Mouse (Mus musculus): ENCODE measurements around the gene Lrrc23. TPM values are rescaled to one million over a fixed set of nuclear protein-coding genes. Genes with fewer than 3 reads are reported as not detected.
A peak's percentile ranks its signal among the peaks of the same experiment; 100 is the strongest.

Gene Lrrc23
- polyA plus RNA-seq (2014; fragmentation: Nextera tagmentation; extraction: Ambion mirVana): 1.1 and 1.8 TPM in 2 replicates

DNA sequence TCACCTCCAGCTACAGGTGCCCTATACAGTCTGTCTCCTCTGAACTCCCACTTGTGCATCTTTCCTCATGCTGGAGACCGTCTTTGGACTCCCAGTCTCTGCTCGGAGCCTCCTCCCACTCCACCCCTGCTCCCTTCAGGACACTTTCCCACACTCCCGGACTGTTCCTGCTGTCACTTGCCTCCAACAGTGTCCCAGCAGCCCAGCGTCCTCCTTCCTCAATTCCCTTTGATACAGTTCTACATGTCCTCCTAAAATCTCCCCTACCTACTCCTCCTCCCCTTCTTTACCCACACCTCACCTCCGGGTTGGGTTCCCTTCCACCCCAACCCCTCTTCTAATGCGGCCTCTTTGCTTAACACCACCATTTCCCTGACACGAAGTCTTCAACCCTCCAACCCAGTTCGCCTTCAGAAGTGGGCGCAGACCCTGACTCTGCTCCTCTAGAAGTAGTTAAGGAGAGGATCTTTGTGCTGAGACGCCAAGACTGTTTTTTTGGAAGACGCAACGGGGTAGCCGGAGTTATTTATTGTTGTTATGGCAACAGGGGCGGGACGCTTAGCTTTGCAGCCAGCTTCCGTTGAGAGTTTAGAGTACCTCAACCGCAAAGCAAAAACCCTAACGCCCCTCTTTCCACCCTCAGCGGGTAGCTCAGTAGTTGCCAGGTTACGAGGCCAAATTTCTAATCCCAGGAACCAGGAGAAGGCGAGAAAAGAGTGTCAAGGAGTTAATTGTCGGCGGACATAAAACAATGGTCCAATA, at the start of gene Lrrc23:
Gene Lrrc23, minus strand, starts transcription at position 506 of the 762 bp plus-strand sequence.
- Histone ChIP-seq H3K27me3 (ENCODE audit: control insufficient read depth, insufficient read depth, low read length) (no peaks in the 10 kb centered on the region), H3K27ac (ENCODE audit: low read depth, low read length) (no peak within 1 kb of the TSS), H3K9ac (ENCODE audit: low read length) (peak within 1 kb of the TSS; percentile 35), H3K36me3 (ENCODE audit: control insufficient read depth, insufficient read depth, low read length) (no peaks in the 10 kb centered on the region), H3K9me3 (ENCODE audit: control insufficient read depth, low read length) (no peaks in the 10 kb centered on the region), H3K4me3 (ENCODE audit: low read depth, low read length) (peak within 1 kb of the TSS; percentile 27), H3K4me1 (ENCODE audit: control insufficient read depth, insufficient read depth, low read length) (peaks cover 9% of the 10 kb centered on the region; the same call in 1 of the 2 replicates), H3K4me2 (peak within 1 kb of the TSS; percentile 51)
- WGBS: 3% methylated on average over 23 of the region's 23 CpGs
- ATAC-seq (ENCODE audit: low FRiP score) (peak; percentile 65), DNase-seq (ENCODE audit: low spot score, missing footprints) (peak; percentile 97)

DNA sequence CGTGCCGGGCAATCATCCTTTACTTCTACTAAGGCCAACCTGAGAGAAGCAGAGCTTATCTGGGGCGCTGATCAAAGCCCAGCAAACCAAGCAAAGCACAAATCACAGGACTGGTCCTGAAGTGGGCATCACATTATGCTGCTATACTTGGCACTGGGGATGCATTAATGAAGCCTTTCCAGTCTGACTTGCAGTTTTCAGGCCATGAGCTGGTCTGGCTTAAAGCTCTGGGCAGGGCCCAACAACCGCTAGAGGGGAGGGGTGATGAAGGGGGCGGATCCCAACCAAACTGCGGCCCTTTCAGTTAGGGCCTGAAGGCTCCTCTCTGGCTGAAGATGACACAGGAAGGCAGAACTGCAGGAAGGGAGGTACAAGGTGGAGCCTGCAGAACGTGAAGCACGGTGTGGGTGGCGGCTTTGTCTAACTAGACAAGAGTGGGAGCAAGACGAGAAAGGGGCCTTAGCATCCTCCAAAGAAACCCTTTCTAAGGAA, 48.6 kb upstream of the Lrrc23 start:
- H3K4me3 ChIP-seq (ENCODE audit: low read depth, low read length): peak overlapping the region; percentile 74
- no peaks in the 10 kb centered on the region for H3K27me3 ChIP-seq (ENCODE audit: control insufficient read depth, insufficient read depth, low read length)
- H3K4me1 ChIP-seq (ENCODE audit: control insufficient read depth, insufficient read depth, low read length): peaks cover 22% of the 10 kb centered on the region
- H3K27ac ChIP-seq (ENCODE audit: low read depth, low read length): peak overlapping the region; percentile 52; the same call in 1 of the 2 replicates
- H3K4me2 ChIP-seq: peak overlapping the region; percentile 95
- ATAC-seq (ENCODE audit: low FRiP score): no peak
- H3K9ac ChIP-seq (ENCODE audit: low read length): peak overlapping the region; percentile 71
- WGBS: 27% methylated on average over 10 of the region's 10 CpGs
- peak; percentile 88 for DNase-seq (ENCODE audit: low spot score, missing footprints)
- no peaks in the 10 kb centered on the region for H3K9me3 ChIP-seq (ENCODE audit: control insufficient read depth, low read length)
- H3K36me3 ChIP-seq (ENCODE audit: control insufficient read depth, insufficient read depth, low read length): peaks cover 26% of the 10 kb centered on the region

DNA sequence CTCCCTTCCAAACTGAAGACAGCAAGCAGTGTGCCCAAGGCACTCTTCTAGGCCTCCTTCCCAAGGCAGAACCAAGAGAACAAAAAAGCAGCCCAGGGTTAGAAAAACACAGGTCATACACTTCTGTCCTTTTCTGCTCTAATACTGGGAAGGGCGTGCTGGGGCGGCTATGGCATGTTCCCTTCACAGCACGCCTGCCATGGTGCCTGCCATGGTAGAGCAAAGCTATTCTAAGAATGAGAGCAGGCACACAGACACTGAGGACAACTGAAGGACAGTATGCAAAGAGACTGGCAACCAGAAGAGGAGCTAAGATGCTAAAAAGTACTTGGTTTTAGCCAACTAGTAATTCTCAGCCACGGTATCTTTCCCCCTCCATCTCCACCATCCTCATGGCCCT, 42.5 kb upstream of the Lrrc23 start:
- Histone ChIP-seq H3K27me3 (ENCODE audit: control insufficient read depth, insufficient read depth, low read length) (no peaks in the 10 kb centered on the region), H3K4me1 (ENCODE audit: control insufficient read depth, insufficient read depth, low read length) (no peaks in the 10 kb centered on the region), H3K4me2 (no peak overlapping the region), H3K9me3 (ENCODE audit: control insufficient read depth, low read length) (no peaks in the 10 kb centered on the region), H3K36me3 (ENCODE audit: control insufficient read depth, insufficient read depth, low read length) (peaks cover 50% of the 10 kb centered on the region), H3K9ac (ENCODE audit: low read length) (no peak overlapping the region), H3K4me3 (ENCODE audit: low read depth, low read length) (no peak overlapping the region), H3K27ac (ENCODE audit: low read depth, low read length) (no peak overlapping the region)
- no peak for ATAC-seq (ENCODE audit: low FRiP score)
- 93% methylated on average over 4 of the region's 4 CpGs for WGBS
- DNase-seq (ENCODE audit: low spot score, missing footprints): peak; percentile 31

DNA sequence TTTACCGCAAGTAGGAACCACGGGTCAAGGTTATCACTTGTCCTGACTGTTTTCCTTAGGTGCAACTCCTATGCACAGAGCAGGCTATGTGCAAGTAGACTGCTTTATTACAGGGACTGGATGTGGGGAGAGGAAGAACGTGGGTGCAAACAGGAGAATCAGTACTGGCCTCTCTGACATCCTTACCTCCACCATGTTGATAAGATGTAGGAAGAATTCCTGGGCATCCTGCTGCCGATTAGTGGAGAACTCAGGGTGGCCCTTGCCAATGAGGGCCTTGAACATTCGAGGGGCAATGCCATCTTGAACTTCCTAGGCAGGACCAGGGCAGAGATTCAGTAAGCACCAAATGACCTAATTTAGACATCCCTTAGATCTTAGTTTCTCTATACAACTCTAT, 41.4 kb upstream of the Lrrc23 start:
- ATAC-seq (ENCODE audit: low FRiP score): no peak
- H3K27ac ChIP-seq (ENCODE audit: low read depth, low read length): no peak overlapping the region
- no peak overlapping the region for H3K9ac ChIP-seq (ENCODE audit: low read length)
- no peaks in the 10 kb centered on the region for H3K4me1 ChIP-seq (ENCODE audit: control insufficient read depth, insufficient read depth, low read length)
- no peaks in the 10 kb centered on the region for H3K27me3 ChIP-seq (ENCODE audit: control insufficient read depth, insufficient read depth, low read length)
- 92% methylated on average over 5 of the region's 5 CpGs for WGBS
- H3K9me3 ChIP-seq (ENCODE audit: control insufficient read depth, low read length): no peaks in the 10 kb centered on the region
- no peak overlapping the region for H3K4me3 ChIP-seq (ENCODE audit: low read depth, low read length)
- H3K36me3 ChIP-seq (ENCODE audit: control insufficient read depth, insufficient read depth, low read length): peaks cover 53% of the 10 kb centered on the region
- no peak overlapping the region for H3K4me2 ChIP-seq
- peak; percentile 71 for DNase-seq (ENCODE audit: low spot score, missing footprints)

DNA sequence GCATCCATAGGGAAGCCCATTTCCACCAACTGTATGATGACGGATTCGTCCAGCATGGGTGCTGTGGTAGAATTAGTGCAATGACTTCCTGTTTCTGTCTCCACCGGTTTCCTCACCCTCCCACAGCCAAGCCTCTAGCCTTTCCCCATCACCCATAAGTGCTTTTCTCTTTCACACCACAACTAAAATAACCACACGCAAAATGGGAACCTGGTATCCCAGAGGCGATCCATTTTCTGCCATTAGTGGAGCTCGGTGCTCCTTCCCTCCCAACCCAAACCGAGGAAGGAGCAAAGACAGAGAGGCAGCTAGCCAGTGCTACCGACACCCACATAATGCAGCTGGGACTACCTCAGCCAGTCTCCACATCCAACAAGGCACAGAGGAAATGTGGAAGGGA, 38.4 kb upstream of the Lrrc23 start:
- H3K4me3 ChIP-seq (ENCODE audit: low read depth, low read length): no peak overlapping the region
- no peaks in the 10 kb centered on the region for H3K27me3 ChIP-seq (ENCODE audit: control insufficient read depth, insufficient read depth, low read length)
- peaks cover 5% of the 10 kb centered on the region for H3K4me1 ChIP-seq (ENCODE audit: control insufficient read depth, insufficient read depth, low read length)
- H3K9ac ChIP-seq (ENCODE audit: low read length): no peak overlapping the region
- ATAC-seq (ENCODE audit: low FRiP score): no peak
- H3K4me2 ChIP-seq: no peak overlapping the region
- H3K36me3 ChIP-seq (ENCODE audit: control insufficient read depth, insufficient read depth, low read length): peaks cover 39% of the 10 kb centered on the region
- H3K27ac ChIP-seq (ENCODE audit: low read depth, low read length): no peak overlapping the region
- no peaks in the 10 kb centered on the region for H3K9me3 ChIP-seq (ENCODE audit: control insufficient read depth, low read length)
- 94% methylated on average over 8 of the region's 8 CpGs for WGBS
- peak; percentile 56 for DNase-seq (ENCODE audit: low spot score, missing footprints)

DNA sequence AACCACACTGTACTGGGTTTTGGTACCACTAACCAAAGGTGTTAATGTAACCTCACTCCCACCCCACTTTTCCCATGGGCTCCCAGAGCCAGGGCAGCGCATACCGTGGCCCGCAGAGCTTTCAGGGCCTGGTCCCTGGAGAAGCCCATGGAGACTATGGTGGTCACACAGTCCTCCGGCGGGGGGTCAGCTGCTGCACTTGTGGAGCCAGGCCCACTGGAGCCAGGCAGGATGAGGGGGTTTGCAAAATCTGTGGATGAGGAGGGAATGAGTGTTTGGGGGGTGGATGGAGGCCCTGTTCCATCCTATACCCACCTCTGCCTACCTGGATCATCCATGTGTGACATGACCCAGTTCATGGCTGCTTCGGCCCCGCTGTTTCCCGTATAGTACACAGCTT, 38.0 kb upstream of the Lrrc23 start:
- Histone ChIP-seq H3K4me3 (ENCODE audit: low read depth, low read length) (no peak overlapping the region), H3K27ac (ENCODE audit: low read depth, low read length) (no peak overlapping the region), H3K27me3 (ENCODE audit: control insufficient read depth, insufficient read depth, low read length) (no peaks in the 10 kb centered on the region), H3K36me3 (ENCODE audit: control insufficient read depth, insufficient read depth, low read length) (peaks cover 39% of the 10 kb centered on the region), H3K9me3 (ENCODE audit: control insufficient read depth, low read length) (no peaks in the 10 kb centered on the region), H3K9ac (ENCODE audit: low read length) (no peak overlapping the region), H3K4me2 (no peak overlapping the region), H3K4me1 (ENCODE audit: control insufficient read depth, insufficient read depth, low read length) (peaks cover 9% of the 10 kb centered on the region)
- 95% methylated on average over 8 of the region's 8 CpGs for WGBS
- peak; percentile 77 for DNase-seq (ENCODE audit: low spot score, missing footprints)
- no peak for ATAC-seq (ENCODE audit: low FRiP score)

DNA sequence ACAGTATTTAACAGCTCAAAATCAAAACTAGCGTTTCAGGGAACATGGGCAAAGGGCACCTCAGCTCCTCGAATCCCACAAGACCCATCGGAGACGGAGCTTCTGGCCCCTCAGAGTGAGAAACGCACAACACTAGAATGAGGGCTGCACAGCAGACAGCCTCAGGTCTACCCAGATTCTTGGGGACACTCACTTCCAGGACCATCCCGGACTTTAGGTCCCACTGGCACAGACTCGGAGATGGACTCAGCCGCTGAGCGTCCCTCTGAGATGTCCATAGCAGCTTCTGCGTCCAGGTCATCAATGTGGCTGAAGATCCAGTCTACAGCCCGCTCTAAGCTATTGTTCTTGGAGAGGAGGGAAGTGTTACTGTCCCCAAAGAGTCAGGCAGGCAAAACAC, 37.6 kb upstream of the Lrrc23 start:
- Histone ChIP-seq H3K4me1 (ENCODE audit: control insufficient read depth, insufficient read depth, low read length) (peaks cover 13% of the 10 kb centered on the region), H3K9me3 (ENCODE audit: control insufficient read depth, low read length) (no peaks in the 10 kb centered on the region), H3K27me3 (ENCODE audit: control insufficient read depth, insufficient read depth, low read length) (no peaks in the 10 kb centered on the region), H3K36me3 (ENCODE audit: control insufficient read depth, insufficient read depth, low read length) (peaks cover 41% of the 10 kb centered on the region), H3K4me3 (ENCODE audit: low read depth, low read length) (no peak overlapping the region), H3K4me2 (no peak overlapping the region), H3K9ac (ENCODE audit: low read length) (no peak overlapping the region), H3K27ac (ENCODE audit: low read depth, low read length) (no peak overlapping the region)
- DNase-seq (ENCODE audit: low spot score, missing footprints): peak; percentile 47
- ATAC-seq (ENCODE audit: low FRiP score): no peak
- WGBS: 96% methylated on average over 11 of the region's 11 CpGs

DNA sequence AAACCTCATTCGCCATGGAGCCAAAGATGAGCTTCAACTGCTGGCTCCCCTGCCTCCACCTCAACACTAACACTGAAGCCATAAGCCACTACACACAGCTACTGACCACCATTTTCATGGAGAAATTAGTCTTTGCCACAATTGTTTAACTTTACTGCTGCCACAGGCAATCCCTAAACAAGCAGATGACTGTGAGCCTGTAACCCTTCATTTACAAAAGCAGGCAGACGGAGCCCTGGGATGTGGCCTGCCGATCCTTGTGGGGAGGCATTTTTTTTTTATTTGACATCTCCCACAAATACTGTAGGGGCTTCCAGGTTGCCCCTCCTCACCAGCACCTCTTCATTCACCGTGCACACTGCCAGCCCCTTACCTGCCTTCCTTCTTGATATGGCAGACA, 37.1 kb upstream of the Lrrc23 start:
- H3K4me3 ChIP-seq (ENCODE audit: low read depth, low read length): no peak overlapping the region
- no peaks in the 10 kb centered on the region for H3K27me3 ChIP-seq (ENCODE audit: control insufficient read depth, insufficient read depth, low read length)
- H3K4me1 ChIP-seq (ENCODE audit: control insufficient read depth, insufficient read depth, low read length): peaks cover 13% of the 10 kb centered on the region
- H3K9me3 ChIP-seq (ENCODE audit: control insufficient read depth, low read length): no peaks in the 10 kb centered on the region
- ATAC-seq (ENCODE audit: low FRiP score) (no peak), DNase-seq (ENCODE audit: low spot score, missing footprints) (peak; percentile 51)
- 93% methylated on average over 4 of the region's 4 CpGs for WGBS
- H3K9ac ChIP-seq (ENCODE audit: low read length): no peak overlapping the region
- H3K27ac ChIP-seq (ENCODE audit: low read depth, low read length): no peak overlapping the region
- peaks cover 42% of the 10 kb centered on the region for H3K36me3 ChIP-seq (ENCODE audit: control insufficient read depth, insufficient read depth, low read length)
- H3K4me2 ChIP-seq: no peak overlapping the region

DNA sequence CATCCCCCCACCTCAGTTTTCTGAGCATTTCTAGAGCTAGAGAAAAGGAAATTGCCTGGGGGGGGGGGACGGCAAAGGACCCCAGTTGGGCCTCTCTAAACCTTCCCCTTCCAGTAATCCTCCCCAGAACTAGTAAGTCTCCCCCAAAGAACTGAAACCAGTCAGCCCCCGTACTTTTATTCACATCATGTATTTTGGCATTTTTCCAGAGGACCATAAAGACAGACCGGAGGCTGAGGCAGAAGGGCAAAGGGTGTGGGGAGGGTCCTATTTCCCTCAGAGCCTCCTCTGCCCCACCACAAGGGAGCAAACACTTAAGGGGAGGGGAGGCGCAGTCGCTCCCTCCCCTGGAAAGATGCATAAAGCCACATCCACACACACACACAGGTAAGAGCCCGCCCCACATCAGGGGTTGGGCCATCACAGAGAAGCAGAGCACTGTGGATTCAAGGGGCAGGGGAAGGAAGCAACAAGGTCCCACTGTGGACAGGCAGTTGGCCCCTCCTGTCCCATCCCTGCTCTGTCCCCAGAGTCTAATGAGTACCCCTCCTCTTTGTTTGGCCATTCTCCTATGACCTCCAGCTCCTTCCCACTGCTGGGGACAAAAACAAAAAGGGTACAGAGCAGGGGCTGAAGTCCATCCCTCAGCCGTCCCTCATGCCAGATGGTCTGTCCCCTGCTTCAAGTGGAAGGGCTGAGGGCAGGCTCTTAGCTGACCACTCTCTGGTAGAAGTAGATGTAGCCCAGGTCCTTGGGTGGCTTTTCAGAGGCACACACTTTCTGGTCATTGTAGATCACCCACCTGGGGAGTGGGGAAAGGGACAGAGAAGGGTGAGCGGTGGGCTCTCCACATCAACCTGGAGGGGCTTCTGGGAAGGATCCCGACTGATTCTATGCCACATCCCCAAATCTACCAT, 35.6 kb upstream of the Lrrc23 start:
- peaks cover 34% of the 10 kb centered on the region for H3K36me3 ChIP-seq (ENCODE audit: control insufficient read depth, insufficient read depth, low read length)
- no peaks in the 10 kb centered on the region for H3K9me3 ChIP-seq (ENCODE audit: control insufficient read depth, low read length)
- no peak overlapping the region for H3K4me3 ChIP-seq (ENCODE audit: low read depth, low read length)
- no peak overlapping the region for H3K9ac ChIP-seq (ENCODE audit: low read length)
- DNase-seq (ENCODE audit: low spot score, missing footprints) (peak; percentile 72), ATAC-seq (ENCODE audit: low FRiP score) (no peak)
- no peaks in the 10 kb centered on the region for H3K27me3 ChIP-seq (ENCODE audit: control insufficient read depth, insufficient read depth, low read length)
- no peak overlapping the region for H3K4me2 ChIP-seq
- no peak overlapping the region for H3K27ac ChIP-seq (ENCODE audit: low read depth, low read length)
- WGBS: 73% methylated on average over 9 of the region's 9 CpGs
- peaks cover 16% of the 10 kb centered on the region for H3K4me1 ChIP-seq (ENCODE audit: control insufficient read depth, insufficient read depth, low read length)

Data from midbrain, embryonic 11.5 days (tissue).